22 mouse cellular contexts compared by ENCODE assay signal in genomic region chr8:119109655-119110054, GRCm38 (mm10).
"Had no signal": no experiment of that assay in that cellular context is flagged by ENCODE, and none has a peak within 500 bp of the region (broad histone marks: within the 10 kb centered on the region; RNA-seq: fewer than 3 reads in every experiment).

No protein-coding gene starts in this region.

- H3K4me2 ChIP-seq: limb, embryonic 12.5 days; limb, embryonic 15.5 days; liver, embryonic 11.5 days; lung, embryonic 14.5 days; midbrain, embryonic 13.5 days; neural tube, embryonic 13.5 days had no signal

- H3K36me3 ChIP-seq: limb, embryonic 12.5 days; limb, embryonic 15.5 days; midbrain, embryonic 10.5 days; midbrain, embryonic 13.5 days; neural tube, embryonic 13.5 days had no signal

- H3K27ac ChIP-seq: limb, embryonic 12.5 days; limb, embryonic 15.5 days; liver, embryonic 14.5 days; macrophage; midbrain, embryonic 10.5 days; midbrain, embryonic 13.5 days; neural tube, embryonic 13.5 days; stomach, postnatal 0 days had no signal

- H3K27me3 ChIP-seq: limb, embryonic 12.5 days; limb, embryonic 15.5 days; midbrain, embryonic 13.5 days; neural tube, embryonic 13.5 days had no signal

- H3K4me1 ChIP-seq: limb, embryonic 12.5 days; limb, embryonic 15.5 days; midbrain, embryonic 13.5 days had no signal

- DNase-seq: kidney, postnatal 14 days; kidney, postnatal 4 days; left cerebral cortex, postnatal 4 days; liver, postnatal 0 days; lung, embryonic 14.5 days; retina, postnatal 1 day; right cerebral cortex, postnatal 25 days; thymus, adult 2 months; thymus, postnatal 14 days; thymus, postnatal 4 days had no signal

- ATAC-seq: liver, postnatal 0 days; lung, postnatal 0 days; midbrain, embryonic 13.5 days; midbrain, embryonic 16.5 days had no signal

- H3K9ac ChIP-seq: limb, embryonic 12.5 days; limb, embryonic 15.5 days; liver, embryonic 14.5 days; liver, postnatal 0 days; lung, embryonic 14.5 days; midbrain, embryonic 13.5 days; neural tube, embryonic 13.5 days had no signal

- H3K9me3 ChIP-seq: limb, embryonic 12.5 days; limb, embryonic 15.5 days; midbrain, embryonic 10.5 days; midbrain, embryonic 13.5 days; neural tube, embryonic 13.5 days had no signal

- H3K4me3 ChIP-seq: limb, embryonic 12.5 days; limb, embryonic 15.5 days; midbrain, embryonic 10.5 days; midbrain, embryonic 13.5 days; myocyte; neural tube, embryonic 13.5 days had no signal
